Mouse (Mus musculus): ENCODE measurements around the gene Irf8.

DNA sequence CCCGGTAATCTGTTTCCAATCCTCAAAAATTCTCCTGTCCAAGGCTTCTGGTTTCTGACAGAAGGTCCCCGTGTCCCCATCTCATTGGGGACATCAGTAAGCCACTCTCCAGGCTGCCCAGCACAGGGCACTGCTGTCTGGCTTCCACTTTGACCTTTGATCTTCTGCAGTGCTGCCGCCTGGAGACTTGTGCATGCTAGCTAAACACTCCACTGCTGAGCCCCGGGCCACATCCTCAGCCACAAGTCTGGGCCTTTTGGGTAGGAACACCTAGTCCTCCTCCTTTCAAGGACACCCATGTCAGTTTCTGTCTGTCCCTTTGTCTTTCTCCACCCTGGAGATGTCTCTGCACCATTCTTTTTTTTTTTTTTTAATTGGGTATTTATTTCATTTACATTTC, 43.2 kb upstream of the Irf8 start:
- TF ChIP-seq CTCF (IDR thresholded peaks at IDR 0.05; ENCODE audit: low read depth) (no peak), EP300 (IDR thresholded peaks at IDR 0.05; ENCODE audit: low read depth) (no peak)
